Mouse (Mus musculus) adrenal gland (tissue): Measurements from ENCODE around the gene Cmip.

ENCODE experiments used
- intact Hi-C: fragments of 180-260 bp; cut with DNase I; formaldehyde crosslinking; loops from one replicate; pipeline ENCODE4 v1.15.1; 2025

Cmip gene

GRCm38 (mm10) chr8:117374087-117374486 lies 117.2 kb downstream of the Cmip start:
- intact Hi-C loops, result no loop called here

DNA sequence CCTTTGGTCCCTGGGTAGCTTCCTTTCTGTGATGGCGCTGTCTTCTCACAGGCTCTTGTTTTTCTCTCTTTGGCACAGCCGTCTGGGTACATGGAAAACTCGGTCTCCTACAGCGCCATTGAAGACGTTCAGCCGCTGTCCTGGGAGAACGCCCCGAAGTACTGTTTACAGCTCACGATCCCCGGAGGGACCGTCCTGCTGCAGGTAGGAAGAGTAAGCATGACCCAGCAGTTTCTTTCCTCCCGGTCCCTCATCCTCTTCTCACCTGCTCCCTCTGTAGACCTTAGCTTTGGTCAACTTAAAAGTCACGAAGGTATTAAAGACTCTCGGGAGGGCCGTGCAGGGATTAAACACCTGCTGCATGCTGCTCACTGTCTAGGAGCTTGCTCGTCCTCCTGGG lies 120.1 kb downstream of the Cmip start:
- intact Hi-C loops, result loop anchor here (5.0 kb wide), 1 partner anchor 150 kb away; no protein-coding TSS in a partner anchor

DNA sequence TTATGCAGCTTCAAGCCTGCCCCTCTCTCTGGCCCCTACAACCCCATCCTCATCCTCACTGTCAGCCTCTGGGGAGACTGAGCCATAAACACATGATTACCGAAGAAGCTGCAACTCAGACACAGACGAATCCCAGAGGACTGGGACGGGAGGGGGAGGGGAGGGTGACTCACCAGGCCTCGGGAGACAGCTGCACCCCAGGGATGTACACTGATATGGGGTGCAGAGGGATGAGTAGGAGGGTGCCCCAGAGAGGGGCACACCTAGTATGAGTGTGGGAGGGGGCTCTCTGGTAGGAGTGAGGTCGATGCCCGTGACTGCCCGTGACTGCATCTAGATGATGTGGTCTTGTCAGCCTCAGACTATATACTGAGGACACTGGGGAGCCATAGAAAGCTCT lies 121.8 kb downstream of the Cmip start:
- intact Hi-C loops, result loop anchor here (5.0 kb wide), 1 partner anchor 151 kb away; no protein-coding TSS in a partner anchor

DNA sequence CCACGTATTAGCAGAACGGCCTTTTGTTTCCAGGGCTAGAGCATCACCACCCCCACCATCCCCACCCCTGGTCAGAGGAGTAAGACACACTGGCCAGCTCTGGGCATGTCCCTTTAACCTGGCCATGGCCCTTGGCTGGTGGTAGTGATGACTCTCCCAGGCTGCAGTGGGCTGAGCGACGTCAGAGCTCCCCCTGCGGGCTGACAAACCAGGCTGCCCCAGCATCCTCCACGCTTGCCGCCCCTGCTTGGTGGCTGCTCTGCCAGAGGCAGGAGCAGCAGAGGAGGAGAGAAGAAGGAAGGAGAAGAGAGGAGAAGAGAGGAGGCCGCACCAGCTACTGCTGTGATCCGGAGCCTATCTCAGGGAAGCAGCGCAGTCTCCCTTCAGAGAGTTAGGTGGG lies 122.3 kb downstream of the Cmip start:
- intact Hi-C loops, result loop anchor here (5.0 kb wide), 1 partner anchor 152 kb away; no protein-coding TSS in a partner anchor

GRCm38 (mm10) chr8:117380796-117381195 lies 123.9 kb downstream of the Cmip start:
- intact Hi-C loops, result loop anchor here (10.0 kb wide), 1 partner anchor 126 kb away; the partner anchor contains the start of gene Cmip

DNA sequence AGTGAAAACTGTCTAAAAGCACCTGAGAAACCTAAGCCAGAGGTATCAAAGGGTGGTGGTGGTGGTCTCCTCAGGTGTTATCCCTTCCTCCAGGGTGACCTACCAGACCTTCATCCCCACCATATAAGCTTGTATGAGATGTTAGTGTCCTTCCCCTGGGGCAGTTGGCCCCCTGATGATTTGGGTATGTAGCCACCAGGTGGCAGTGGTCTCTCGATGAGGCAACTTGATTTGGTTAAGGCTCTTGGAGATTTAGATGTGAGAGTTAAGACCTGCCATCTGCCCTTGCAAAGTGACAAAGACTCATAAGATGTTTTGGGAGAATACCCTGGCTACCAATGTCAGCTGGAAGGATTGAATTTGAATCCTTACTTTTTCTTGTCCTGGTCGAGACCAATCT lies 129.3 kb downstream of the Cmip start:
- intact Hi-C loops, result loop anchor here (5.0 to 10.0 kb wide), 2 partner anchors 76 to 131 kb away; partner anchors contain the start of gene Cmip

- intact Hi-C loops, result loop anchor here (5.0 to 10.0 kb wide), 2 partner anchors 75 to 133 kb away; partner anchors contain the start of gene Cmip
Observed at GRCm38 (mm10) chr8:117387642-117388041, 130.8 kb downstream of the Cmip start.

- intact Hi-C loops, result loop anchor here (5.0 to 10.0 kb wide), 2 partner anchors 74 to 134 kb away; partner anchors contain the start of gene Cmip
Observed at GRCm38 (mm10) chr8:117388370-117388769, 131.5 kb downstream of the Cmip start.

DNA sequence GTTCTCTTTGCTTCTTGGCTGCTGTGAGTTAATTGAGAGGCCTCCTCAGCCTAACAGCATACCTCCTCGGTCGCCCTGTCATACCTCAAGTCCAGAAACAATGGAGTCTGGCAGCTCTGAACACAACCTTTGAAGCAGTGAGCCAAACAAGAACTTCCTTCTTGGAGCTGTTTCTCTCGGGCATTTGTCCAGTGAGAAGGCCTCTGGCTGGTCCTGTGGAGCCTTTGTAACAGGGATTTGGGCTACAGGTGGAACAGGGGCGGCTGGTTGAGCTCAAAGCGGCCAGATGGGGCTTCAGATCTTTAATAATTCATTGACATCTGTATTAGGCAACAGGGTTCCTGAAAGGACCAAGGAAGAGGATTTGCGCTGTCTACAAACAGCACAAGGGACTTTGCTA lies 137.0 kb downstream of the Cmip start:
- intact Hi-C loops, result no loop called here

- intact Hi-C loops, result no loop called here
Observed at GRCm38 (mm10) chr8:117395055-117395454, 138.2 kb downstream of the Cmip start.

GRCm38 (mm10) chr8:117396884-117397283 lies 140.0 kb downstream of the Cmip start:
- intact Hi-C loops, result no loop called here

DNA sequence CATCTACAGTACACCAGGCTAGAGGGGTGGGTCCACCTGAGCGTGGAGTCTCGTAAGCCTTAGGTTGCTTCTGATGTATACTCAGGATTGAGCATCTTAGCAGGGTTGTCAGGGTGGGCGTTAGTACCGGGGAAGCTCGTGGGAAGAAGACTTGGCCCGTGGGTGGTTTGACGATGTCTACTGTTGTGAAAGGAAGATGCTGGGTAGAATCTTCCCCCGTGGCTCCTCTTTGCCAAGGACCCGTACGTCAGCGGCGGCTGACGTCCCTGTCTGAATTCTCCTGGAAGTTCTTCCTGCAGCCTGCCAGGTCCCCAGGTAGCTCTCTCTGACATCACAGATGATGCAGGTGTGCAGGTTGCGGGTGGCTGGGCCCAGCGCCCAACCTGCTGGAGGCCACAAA lies 140.9 kb downstream of the Cmip start:
- intact Hi-C loops, result no loop called here

DNA sequence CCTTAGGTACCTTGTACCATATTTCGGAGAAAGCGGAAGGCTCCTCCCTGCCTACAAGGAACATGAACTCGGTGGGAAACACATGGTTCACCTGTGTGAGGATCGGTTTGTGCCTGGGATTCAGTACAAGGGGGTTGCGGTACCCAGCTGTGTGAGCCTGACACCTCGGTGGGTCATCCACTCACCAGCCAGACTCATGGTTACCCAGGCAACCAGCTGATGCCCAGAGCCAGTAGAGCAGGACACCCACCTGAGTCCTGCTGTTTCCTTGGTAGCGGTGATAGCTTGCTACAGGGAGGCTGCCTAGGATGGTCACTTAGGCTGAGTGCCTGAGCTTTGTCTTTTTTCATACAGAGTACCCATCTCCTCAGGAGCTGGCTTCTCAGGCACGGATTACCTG lies 142.4 kb downstream of the Cmip start:
- intact Hi-C loops, result no loop called here

DNA sequence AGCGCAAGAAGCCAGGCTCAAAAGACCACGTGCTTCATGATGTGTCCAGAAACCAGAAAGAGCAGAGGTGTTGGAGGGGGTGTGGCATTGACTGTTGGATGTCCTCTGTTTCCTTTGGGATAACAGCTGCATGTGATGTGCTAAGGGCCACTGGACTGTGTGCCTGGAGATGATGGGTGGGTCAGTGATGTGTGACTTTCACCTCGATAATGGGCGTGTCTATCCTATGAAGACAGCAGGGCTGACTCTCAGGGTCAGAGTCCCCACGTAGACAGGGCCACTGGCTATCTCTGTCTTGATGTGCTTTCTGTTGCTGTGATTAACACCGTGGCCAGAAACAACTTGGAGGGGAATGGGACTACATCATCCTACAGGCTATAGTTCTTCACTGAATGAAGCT lies 144.0 kb downstream of the Cmip start:
- intact Hi-C loops, result no loop called here

- intact Hi-C loops, result no loop called here
Observed at GRCm38 (mm10) chr8:117401880-117402279, 145.0 kb downstream of the Cmip start.

GRCm38 (mm10) chr8:117402911-117403704 lies 146.2 kb downstream of the Cmip start:
- intact Hi-C loops, result no loop called here

DNA sequence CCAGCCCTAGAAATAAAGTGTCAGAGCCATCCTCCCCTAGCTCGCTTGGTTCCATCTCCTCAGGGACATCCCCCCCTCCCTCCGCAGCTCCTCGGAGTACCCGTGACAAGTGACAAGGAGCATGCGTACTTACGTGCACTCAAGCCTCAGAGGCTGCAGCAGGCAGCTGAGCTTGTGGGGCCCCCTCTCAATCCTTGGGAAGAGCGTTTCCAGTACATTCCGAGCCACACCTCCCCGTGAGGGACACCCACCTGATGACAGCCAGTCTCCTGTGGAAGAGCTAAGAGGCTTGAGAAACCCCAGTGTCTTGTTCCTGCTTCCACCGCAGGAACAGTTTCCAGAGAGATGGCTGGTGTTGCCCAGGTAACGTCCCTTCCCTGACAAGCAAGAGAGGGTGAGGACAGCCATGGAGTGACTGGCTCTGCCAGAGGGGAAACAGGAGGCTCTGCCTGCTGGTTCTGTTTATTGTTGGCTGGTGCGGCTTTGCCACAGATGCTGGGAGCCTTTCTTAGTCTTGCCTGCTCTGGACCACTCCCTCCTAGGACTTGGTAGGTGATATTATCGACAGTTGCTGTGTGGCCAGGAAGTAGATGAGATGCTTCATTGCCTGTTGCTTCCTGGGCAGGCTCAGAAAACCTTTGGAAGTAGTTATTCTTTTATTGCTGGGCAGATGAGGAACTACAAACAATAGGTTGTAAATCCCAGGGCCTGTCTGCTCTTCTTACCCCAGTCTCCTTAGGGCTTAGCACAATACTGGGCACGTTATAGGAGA lies 147.0 kb downstream of the Cmip start:
- intact Hi-C loops, result no loop called here

GRCm38 (mm10) chr8:117406081-117406480 lies 149.2 kb downstream of the Cmip start:
- intact Hi-C loops, result no loop called here

- intact Hi-C loops, result no loop called here
Observed at GRCm38 (mm10) chr8:117408634-117409033, 151.8 kb downstream of the Cmip start.

- intact Hi-C loops, result no loop called here
Observed at GRCm38 (mm10) chr8:117409056-117409455, 152.2 kb downstream of the Cmip start.

DNA sequence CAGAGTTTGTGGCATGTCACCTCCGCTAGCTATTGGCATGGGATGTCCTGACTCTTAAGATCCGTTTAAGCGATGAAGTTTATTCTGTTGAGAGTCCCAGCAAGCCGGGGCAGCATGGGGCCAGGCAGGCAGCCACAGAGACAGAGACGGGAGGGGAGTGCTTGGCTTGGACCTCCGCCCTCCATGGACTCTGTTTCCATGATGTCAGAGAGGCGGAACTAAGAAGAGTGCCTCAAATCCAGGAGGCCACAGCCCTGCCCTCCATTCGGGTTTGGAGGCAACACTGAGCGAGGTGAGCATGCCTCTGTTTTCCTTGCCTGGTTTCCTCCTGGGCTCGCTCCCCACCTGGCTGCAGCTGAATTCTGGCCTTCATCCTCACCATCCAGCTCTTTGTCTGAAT lies 153.5 kb downstream of the Cmip start:
- intact Hi-C loops, result no loop called here

GRCm38 (mm10) chr8:117410901-117411300 lies 154.0 kb downstream of the Cmip start:
- intact Hi-C loops, result no loop called here
